Mouse (Mus musculus): ENCODE measurements around the gene Hipk3.

DNA sequence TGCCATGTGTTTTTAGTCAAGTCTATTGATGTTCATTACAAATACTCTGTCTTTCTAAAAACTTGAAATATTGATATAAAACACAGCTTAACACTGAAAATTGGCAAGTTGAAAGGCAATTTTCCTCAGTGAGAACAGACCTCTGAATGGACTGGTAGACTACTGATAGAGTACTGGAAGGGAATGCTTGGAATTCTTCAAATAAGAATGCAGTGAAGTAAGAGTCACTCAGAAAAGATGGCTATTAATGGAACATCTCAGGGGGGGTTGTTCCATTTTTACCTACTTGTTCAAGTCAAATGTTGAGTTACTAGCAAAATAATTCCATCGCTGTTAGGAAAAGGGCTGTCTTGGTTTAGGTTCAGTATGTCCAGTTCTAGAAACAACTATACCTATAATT is 45.1 kb downstream of the Hipk3 start:
- TF ChIP-seq CTCF (IDR thresholded peaks at IDR 0.05; ENCODE audit: low read depth) (no peak), EP300 (optimal IDR thresholded peaks at IDR 0.05) (no peak)
